Mouse (Mus musculus): ENCODE data around the gene Serpinb9f. TPM values are rescaled to one million over a fixed set of nuclear protein-coding genes. Genes with fewer than 3 reads are reported as not detected.
"Not testable (repeated sequence)": the region's sequence is repeated elsewhere in the genome, so short reads cannot be mapped to it uniquely, and the experiment has no call there.

Gene Serpinb9f
- not detected in 2 replicates for polyA plus RNA-seq (2014; fragmentation: Nextera tagmentation; extraction: Ambion mirVana)

GRCm38 (mm10) chr13:33323777-33324176, at the start of gene Serpinb9f:
Gene Serpinb9f, plus strand, starts transcription at chr13:33324077.
- not testable (repeated sequence) for H3K9me3 ChIP-seq (ENCODE audit: control insufficient read depth, low read length); H3K4me3 ChIP-seq (ENCODE audit: low read length); H3K4me2 ChIP-seq (replicated peaks; ENCODE audit: low read depth, low read length); H3K36me3 ChIP-seq (ENCODE audit: control insufficient read depth, insufficient read depth, low read length); ATAC-seq (ENCODE audit: low FRiP score, low TSS enrichment); H3K27me3 ChIP-seq (ENCODE audit: control insufficient read depth, insufficient read depth, low read length); H3K27ac ChIP-seq (ENCODE audit: low read depth, low read length); H3K4me1 ChIP-seq (ENCODE audit: control insufficient read depth, insufficient read depth, low read length); H3K9ac ChIP-seq (ENCODE audit: low read depth, low read length)
- WGBS, result 88% methylated on average over 3 of the region's 3 CpGs

- H3K27ac ChIP-seq (ENCODE audit: low read depth, low read length); H3K4me1 ChIP-seq (ENCODE audit: control insufficient read depth, insufficient read depth, low read length); H3K9ac ChIP-seq (ENCODE audit: low read depth, low read length); H3K4me2 ChIP-seq (replicated peaks; ENCODE audit: low read depth, low read length); H3K9me3 ChIP-seq (ENCODE audit: control insufficient read depth, low read length); ATAC-seq (ENCODE audit: low FRiP score, low TSS enrichment); H3K36me3 ChIP-seq (ENCODE audit: control insufficient read depth, insufficient read depth, low read length); H3K27me3 ChIP-seq (ENCODE audit: control insufficient read depth, insufficient read depth, low read length); H3K4me3 ChIP-seq (ENCODE audit: low read length): not testable (repeated sequence)
- WGBS, result 92% methylated on average over 4 of the region's 4 CpGs
These were observed 15.2 kb upstream of the Serpinb9f start for GRCm38 (mm10) chr13:33308631-33309030.

GRCm38 (mm10) chr13:33356666-33357065, 32.8 kb downstream of the Serpinb9f start:
- not testable (repeated sequence) for H3K27me3 ChIP-seq (ENCODE audit: control insufficient read depth, insufficient read depth, low read length); H3K36me3 ChIP-seq (ENCODE audit: control insufficient read depth, insufficient read depth, low read length); H3K4me1 ChIP-seq (ENCODE audit: control insufficient read depth, insufficient read depth, low read length); H3K27ac ChIP-seq (ENCODE audit: low read depth, low read length); H3K9ac ChIP-seq (ENCODE audit: low read depth, low read length); H3K4me2 ChIP-seq (replicated peaks; ENCODE audit: low read depth, low read length); ATAC-seq (ENCODE audit: low FRiP score, low TSS enrichment); H3K4me3 ChIP-seq (ENCODE audit: low read length); H3K9me3 ChIP-seq (ENCODE audit: control insufficient read depth, low read length)
- no CpG with 5 or more reads among the region's 1 CpGs for WGBS

Other genes starting within 250 kb of the Serpinb9f start
- gene Serpinb1b, start 245.5 kb upstream of the Serpinb9f start, polyA plus RNA-seq (2014; fragmentation: Nextera tagmentation; extraction: Ambion mirVana), result not detected in 2 replicates
- not detected in 2 replicates for gene Serpinb9c, start 164.3 kb upstream of the Serpinb9f start, polyA plus RNA-seq (2014; fragmentation: Nextera tagmentation; extraction: Ambion mirVana)
- gene Serpinb9d, start 131.1 kb upstream of the Serpinb9f start, polyA plus RNA-seq (2014; fragmentation: Nextera tagmentation; extraction: Ambion mirVana), result not detected in 2 replicates
- gene Serpinb9e, start 74.5 kb upstream of the Serpinb9f start, polyA plus RNA-seq (2014; fragmentation: Nextera tagmentation; extraction: Ambion mirVana), result not detected in 2 replicates
- not detected in 2 replicates for gene Gm11397, start 71.7 kb downstream of the Serpinb9f start, polyA plus RNA-seq (2014; fragmentation: Nextera tagmentation; extraction: Ambion mirVana)
- not detected in 2 replicates for gene Serpinb9g, start 160.7 kb downstream of the Serpinb9f start, polyA plus RNA-seq (2014; fragmentation: Nextera tagmentation; extraction: Ambion mirVana)

Measured in kidney, embryonic 14.5 days (tissue).